Mouse (Mus musculus) left cerebral cortex, postnatal 10 days (tissue): ENCODE data around the gene Gm10097. TPM values are rescaled to one million over a fixed set of nuclear protein-coding genes. Genes with fewer than 3 reads are reported as not detected.

ENCODE experiments used
- DNase-seq, 2 experiments: peaks; one replicate each; pipeline ENCODE4 v3.0.0; 2021 to 2022; ENCODE audit warnings: low spot score in 2 of 2, mixed read lengths in 1 of 2; ENCODE audit errors: extremely low spot score in 1 of 2
- intact Hi-C: fragments of 180-260 bp; cut with DNase I; formaldehyde crosslinking; loops from one replicate; pipeline ENCODE4 v1.15.1; 2025
- total RNA-seq, 2 experiments: library from RNA; stranded (reverse); gene quantifications; 2 replicates each; pipeline ENCODE4 v1.2.3; 2021

Gene Gm10097
- total RNA-seq, 2 experiments from 2014 or later: not detected

DNA sequence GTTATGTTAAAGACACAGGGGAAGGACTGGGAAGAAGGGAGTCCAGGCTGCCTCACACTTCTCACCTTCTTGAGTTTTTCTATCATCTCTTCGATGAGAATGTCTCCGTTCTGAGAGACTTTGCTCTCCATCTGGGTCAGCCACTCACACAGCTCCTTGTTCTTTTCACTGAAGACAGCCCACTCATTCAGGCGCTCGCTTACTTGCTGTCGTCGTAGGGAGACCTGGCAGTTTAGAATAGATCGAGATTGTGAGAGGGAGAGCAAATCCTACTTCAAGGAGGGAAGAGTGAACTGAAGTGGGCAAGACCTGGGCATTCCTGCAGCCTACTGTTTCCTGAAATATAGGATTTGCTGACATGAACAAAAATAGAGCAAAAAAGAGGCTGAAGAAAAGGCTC, 6.7 kb downstream of the Gm10097 start:
- DNase-seq: no peak
- intact Hi-C loops: no loop called here

DNA sequence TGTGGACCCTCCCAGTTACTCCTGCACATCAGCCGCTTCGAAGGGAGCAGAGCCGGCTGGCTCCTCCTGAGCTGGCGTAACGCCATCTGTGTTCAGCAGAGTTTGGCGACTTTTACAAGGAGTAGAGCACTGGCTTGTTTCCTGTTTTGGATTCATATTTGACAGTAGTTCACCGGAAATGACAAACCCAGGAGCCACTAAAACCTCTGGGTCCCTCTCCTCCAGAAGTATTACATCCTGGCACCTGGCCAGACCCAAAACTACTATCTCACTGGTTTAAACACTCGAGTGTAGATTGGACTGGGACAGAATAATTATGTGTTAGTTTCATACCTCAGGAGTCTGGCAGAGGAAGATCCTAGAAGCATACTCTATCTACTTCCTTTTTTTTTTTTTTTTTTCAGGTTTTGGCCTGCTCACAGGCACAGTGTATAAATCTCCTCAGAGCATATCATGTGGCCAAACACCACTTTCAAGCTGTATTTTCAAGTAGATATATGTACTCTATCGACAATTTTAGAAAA, 11.0 kb downstream of the Gm10097 start:
- peak; percentile 23 to 68 for DNase-seq
- intact Hi-C loops: no loop called here

DNA sequence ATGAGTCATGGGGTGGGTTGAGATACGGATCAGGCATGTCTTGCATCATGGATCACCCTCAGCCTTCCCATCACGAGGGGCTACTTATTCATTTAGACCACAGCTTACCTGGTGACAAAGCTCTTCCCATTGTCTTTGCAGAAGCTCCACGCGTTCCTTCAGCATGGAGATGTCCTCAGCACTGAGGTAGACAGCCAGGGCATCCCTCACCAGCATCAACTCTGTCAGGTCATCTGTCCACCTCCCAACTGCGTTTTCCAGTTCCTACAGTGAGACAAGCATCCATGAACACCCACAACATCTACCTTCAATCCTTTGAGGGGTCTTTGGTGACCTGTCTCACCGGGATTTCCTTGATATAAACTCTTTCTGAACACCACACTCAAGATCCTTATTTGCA, 14.7 kb downstream of the Gm10097 start:
- DNase-seq: no peak
- intact Hi-C loops: no loop called here

GRCm38 (mm10) chr10:5085792-5086191, 16.8 kb downstream of the Gm10097 start:
- intact Hi-C loops: no loop called here
- DNase-seq: no peak

DNA sequence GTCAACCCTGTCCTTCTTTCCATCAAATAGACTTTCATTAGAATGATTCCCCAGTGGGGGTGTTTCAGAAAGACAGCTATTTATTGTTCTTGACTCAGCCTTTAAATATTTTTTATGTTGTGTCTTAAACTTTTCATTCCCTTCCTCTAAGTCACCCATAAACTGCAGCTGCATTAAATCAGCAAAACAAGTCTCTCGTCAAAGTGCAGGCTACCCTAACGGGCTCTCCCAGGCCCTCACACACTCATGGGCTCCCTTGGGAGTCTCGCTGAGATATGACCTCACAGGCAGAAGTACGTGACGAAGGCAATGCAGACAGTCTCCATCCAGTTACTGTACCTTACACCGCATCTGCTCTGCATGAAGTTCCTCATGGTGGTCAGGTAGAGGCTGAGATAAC, 17.3 kb downstream of the Gm10097 start:
- intact Hi-C loops: no loop called here
- DNase-seq: no peak

- DNase-seq: no peak
- intact Hi-C loops: no loop called here
Observed at GRCm38 (mm10) chr10:5087336-5087735, 18.3 kb downstream of the Gm10097 start.

DNA sequence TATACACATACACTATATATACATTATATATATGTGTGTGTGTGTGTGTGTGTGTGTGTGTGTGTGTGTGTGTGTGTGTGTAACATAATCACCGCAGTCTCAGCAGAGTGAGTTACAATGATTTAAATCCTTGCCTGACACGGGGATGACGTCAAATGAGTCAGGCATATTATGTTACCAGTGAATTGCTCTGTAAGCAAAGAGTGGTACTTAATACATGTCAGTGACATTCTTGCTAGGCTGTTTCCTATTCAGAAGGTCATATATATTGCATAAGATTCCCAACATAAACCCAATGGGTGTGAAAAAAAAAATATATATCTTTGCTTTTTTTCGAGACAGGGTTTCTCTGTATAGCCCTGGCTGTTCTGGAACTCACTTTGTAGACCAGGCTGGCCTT, 20.1 kb downstream of the Gm10097 start:
- DNase-seq: no peak
- intact Hi-C loops: no loop called here

DNA sequence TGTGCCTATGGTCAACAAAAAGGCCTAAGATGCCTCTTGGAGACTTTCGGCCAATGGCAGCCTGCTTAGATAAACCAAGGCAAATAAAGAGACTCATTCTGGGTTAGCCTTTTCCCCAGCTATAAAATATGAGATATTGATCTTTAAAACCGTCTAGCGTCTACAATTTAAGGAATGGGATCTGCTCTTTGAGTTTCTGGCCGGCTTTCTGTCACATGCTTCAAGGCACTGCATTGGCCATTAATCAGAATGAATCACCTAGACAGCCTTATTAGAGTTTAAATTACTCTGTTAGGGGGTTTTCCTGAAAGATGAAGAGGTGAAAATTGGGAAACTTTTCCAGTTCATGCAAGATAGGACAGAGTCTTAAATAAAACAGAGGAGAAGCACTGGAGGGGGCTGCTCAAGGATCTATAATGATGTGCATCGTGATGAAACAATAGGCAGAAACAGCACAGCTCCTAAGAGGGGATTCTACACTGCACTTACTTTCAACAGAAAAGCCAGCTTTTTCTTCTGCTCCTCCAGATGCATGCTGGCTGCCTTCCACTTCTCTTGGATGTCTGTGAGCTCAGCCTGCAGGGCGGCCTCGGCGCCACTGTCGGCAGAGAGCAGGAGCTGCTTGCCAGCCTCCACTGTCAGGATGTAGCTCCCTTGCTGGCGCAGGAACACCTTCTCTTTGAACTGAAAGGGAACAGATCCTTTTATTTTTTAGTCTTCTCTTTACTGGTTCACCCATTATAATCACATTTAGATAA, 28.2 kb downstream of the Gm10097 start:
- intact Hi-C loops: no loop called here
- DNase-seq: peak; percentile 37 to 38

- DNase-seq: no peak
- intact Hi-C loops: no loop called here
Observed at GRCm38 (mm10) chr10:5097754-5098137, 28.8 kb downstream of the Gm10097 start.

DNA sequence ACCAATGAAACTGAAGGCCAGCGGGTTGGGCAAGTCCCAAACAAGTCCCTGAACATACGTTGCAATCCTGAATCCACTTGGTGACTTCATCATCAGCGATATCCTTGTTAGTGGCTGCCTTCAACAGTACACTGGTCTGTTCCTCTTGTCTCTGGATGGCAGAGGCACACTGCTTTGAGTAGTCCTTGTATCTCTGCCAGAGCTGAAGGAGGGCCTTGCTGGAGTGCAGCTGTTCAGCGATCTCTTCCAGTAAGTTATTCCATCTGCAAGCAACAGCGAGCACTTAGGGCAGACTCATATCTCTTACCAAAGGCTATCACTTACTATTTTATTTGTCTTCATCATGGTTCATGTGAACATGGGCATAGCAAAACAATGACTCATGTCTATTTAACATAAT, 41.8 kb downstream of the Gm10097 start:
- intact Hi-C loops: loop anchor here (10.0 kb wide), 1 partner anchor 66 kb away; no protein-coding TSS in a partner anchor
- DNase-seq: no peak

- intact Hi-C loops: loop anchor here (10.0 kb wide), 1 partner anchor 71 kb away; no protein-coding TSS in a partner anchor
Observed at GRCm38 (mm10) chr10:5116155-5116554, 47.2 kb downstream of the Gm10097 start.

DNA sequence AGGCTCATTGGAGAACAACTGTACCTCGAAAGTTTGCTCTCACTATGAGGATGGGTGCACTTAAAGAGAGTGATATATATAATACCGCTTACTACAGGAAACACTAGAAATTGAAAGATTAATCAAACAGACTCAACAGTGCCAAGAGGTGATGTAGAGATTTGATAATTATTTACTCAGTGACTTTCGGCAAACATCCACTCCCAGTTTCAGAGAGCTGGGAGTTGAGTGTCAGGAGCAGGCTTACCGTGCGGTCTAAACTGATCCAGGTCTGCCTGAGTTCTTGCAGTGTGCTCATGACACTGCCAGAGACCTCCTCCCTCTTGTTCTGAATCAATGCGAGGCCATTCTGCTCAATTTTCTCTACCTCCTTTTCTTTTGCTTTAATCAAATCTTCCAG, 47.7 kb downstream of the Gm10097 start:
- DNase-seq: no peak
- intact Hi-C loops: loop anchor here (10.0 kb wide), 1 partner anchor 72 kb away; no protein-coding TSS in a partner anchor

More at GRCm38 (mm10) chr10:5116155-5116554, 47.2 kb downstream of the Gm10097 start:
- DNase-seq: no peak
